Mouse (Mus musculus): Measurements from ENCODE around the gene Lsm4.

DNA sequence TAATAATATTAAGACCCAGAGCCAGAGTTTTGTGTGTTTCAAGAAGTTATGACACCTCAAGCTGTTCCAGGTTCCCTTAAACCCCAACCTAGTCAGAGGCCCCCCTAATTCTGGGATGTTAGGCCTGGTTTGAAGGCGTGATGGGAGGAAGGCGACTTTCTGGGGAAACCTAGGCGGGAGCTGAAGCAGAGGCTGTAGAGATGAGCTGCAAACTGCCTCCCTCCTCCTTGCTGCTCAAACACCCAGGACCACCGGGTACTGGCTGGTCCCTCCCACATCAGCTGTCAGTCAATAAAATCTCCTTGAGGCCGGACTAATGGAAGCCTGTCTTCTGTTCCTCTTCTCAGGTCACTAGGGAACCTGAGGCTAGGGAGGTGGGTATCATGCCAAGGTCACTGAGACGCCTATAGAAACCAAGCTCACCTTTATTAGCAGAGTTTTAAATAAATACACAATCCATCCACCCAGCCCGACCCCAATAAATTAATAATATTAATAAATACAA, 44.0 kb upstream of the Lsm4 start:
- no peak for TF ChIP-seq POLR2A (IDR thresholded peaks at IDR 0.05; ENCODE audit: control insufficient read depth, extremely low read depth, insufficient read depth, low read length, poor library complexity)
- TF ChIP-seq CTCF (IDR thresholded peaks at IDR 0.05; ENCODE audit: borderline replicate concordance, control insufficient read depth, extremely low read depth, insufficient read depth, low read length, poor library complexity), result no peak
